Mouse (Mus musculus) CD4-positive helper T cell, adult 2 months (primary cell): ENCODE data around the gene Slc2a3.

Experiments used
- DNase-seq: peaks from one replicate; pipeline ENCODE4 v3.0.0-alpha.2; 2012; ENCODE audit warnings: low read depth, missing footprints, low spot score

Slc2a3 gene

DNA sequence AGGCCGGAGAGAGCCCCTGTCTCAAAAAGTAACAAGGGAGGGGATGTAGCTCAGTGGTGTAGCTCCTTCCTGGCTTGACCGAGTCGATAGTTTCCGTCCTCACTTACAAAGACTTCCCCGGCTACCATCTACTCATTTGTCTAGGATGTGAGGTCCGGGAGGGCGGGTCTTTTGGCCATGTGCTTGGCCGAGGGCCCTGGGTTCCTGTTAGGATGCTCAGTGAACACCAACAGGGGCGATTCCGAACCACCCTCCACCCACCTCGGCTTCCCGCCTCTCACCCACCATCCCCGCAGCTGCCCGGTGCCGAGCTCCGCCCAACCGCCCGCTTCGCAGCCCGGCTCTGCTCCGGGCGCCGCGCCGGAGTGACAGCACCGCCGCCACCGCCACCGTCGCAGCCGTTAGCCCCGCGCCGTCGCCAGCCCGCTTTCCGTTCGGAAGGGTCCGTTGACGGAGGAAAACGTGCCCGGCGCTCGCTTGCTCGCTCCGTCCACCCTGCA, at the start of gene Slc2a3:
TSS of gene Slc2a3 (minus strand) at position 340 of the 500 bp plus-strand sequence.
- DNase-seq = peak; percentile 71

DNA sequence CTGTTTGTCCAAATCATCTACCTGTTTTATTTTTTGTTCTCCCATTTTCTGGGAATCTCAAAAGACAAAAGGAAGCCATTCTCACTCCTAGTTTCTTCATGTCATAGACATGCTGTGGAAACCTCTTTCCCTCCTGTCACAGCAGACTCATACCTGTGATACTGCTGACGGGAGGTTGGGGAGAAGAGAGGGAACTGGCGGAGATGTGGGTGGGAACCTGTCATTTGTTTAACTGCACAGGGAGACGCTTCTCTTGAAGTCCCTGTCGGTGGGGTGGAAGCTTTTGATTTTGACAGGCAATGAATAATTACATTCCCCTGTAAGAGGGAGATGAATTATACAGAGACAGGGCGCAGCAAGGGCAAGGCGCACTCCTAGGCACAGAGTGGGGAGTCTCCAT, 42.3 kb upstream of the Slc2a3 start:
- no peak for DNase-seq

DNA sequence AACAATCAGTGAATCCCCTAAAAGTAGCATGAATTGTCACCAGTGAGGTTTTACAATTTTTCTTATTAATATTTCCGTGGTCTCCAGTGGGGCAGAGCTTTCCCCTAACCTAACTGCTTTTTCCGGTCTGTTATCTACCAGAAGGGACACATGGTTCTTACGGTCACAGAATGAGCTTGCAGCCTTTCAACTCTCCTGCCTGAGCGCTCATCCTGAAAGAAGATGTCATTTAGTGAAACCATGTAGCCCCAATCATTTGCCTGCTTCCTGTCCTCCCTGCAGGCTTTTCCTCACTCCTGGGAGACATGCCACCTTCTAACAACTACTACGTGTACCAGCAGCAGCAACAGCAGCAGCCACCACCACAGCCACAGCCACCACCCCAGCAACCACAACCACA, 36.1 kb upstream of the Slc2a3 start:
- DNase-seq = no peak

DNA sequence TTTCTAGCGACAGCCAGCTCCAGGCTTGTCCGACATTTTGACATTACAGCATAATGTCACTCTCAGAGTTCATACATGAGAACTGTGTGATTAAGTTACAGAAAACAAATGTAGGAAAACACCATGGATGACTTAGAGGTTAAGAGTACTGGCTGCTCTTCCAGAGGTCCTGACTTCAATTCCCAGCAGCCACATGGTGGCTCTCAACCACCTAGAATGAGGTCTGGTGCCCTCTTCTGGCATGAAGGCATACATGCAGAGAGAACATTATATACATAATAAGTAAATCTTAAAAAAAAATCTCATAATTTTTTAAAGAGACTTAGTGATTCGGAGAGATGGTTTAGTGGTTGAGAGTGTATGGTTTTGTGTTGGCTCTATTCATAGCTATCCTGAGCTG, 35.5 kb upstream of the Slc2a3 start:
- no peak for DNase-seq

DNA sequence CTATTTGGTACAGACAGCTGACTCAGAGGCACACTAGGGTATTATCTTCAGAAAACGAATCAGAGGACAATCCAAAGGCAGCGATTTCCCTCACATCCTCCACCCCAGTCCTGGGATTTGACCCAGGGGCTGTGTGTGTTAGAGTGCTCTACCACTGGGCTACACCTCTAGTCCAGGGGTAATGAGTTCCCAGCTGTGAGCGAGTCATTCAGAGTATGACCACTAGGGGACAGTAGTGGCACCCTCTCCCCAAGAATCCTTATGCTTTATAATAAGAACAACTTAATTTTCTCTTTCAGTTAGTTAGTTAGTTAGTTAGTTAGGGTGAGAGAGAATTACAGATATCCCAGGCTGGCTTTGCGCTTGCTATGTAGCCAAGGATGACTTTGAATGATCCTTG, 32.9 kb upstream of the Slc2a3 start:
- DNase-seq = peak; percentile 65

DNA sequence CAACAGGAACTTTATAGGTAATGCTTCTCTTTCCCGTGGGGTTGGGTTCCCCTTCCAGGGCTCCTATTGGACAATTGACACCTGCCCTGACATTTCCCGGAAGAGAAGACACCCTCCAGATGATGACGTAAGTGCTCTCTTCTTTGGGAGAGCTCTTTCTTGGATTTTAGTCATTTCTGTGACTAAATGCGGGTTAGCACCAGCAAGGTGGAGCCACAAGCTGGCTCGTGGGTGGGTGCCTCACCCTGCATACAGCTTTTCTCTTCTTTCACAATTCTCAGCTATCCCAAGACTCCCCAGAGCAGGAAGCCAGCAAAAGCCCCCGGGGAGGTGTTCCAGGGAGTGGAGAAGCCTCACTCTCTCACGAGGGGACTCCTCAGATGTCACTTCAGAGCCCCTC, 31.4 kb upstream of the Slc2a3 start:
- DNase-seq = no peak

DNA sequence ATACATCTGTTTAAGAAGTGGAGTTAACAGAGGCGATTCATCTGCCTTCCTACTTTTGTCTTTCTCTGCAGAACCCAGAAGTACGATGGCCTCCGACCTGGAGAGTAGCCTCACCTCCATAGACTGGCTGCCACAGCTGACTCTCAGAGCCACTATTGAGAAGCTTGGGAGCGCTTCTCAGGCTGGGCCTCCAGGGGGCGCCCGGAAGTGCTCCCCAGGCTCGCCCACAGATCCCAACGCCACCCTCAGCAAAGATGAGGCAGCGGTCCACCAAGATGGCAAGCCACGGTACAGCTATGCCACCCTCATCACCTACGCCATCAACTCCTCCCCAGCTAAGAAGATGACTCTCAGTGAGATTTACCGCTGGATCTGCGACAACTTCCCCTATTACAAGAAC, 26.6 kb upstream of the Slc2a3 start:
- DNase-seq = peak; percentile 56

DNA sequence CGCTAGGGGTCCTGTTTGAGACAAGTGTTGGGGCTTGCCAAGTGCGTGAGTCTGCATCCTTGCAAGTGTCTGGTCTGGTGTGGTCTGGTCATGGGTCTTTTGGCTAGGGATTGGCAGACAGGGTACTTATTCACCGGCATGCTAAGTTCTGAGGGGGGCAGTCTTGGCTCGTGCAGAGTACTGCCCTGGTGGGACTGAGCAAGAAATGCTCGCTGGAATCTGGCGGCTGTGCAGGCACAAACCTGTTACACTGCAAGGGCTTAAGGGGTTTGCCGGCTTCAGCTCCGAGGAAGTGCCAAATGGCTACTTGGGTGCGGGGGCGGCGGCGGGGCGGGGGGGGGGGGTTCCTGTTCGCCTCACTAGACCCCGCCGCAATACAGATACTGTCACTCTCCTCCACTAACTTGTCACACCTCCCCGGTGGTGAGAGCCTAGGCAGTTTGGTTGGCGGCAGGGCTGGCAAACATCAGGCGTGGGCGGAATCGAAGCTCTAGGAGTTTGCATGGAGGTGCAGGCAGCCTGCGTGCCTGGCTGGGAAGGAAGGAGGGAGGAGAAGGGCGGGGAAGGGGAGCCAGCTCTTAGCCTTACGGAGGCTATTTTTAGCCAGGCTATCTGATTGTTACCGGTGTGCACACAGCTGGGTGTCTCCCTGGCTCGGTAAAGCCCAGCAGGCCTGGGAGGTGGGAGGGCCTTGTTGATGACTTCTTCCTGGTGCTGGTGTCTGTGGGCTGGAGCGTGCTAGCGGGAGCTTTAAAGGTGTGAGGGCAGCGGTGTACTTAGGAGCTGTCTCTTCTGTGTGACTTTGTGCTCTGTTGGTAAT, 24.7 kb upstream of the Slc2a3 start:
- peak; percentile 83 for DNase-seq

DNA sequence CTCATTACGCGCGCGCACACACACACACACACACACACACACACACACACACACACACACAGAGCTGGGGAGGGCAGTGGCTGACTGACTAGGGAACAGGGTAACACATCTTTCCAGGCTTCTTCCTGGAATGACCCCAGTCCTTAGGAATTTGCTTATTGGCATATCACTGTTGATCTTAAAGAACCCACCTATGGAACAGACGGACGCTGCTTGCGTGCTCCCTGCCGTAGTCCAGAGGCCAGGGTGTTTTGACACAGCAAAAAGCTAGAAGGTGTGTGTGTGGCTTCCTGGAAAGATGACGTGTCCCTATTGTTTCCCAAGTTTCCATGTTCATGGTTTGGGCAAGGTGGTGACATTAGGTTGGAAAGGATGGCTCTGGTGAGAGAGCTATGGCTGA, 23.7 kb upstream of the Slc2a3 start:
- no peak for DNase-seq

DNA sequence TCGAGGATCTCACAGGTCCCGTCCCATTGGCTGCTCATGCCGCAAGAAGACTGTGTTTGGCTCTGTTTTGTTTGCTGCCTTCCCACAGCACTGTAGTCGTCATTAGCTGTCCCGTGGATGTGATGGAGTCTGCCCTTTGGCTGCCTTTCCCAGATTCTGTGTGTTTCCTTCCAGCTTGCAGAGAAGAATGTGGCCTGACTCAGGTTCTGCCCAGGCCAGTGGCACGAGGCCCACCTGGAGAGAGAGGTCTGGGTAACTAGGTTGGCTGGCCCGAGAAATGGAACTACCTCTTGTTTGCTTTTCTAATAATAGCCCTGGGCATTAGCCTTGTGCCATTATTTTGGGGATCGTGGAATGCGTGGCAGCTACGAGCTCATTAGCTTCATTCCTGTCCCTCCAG, 22.6 kb upstream of the Slc2a3 start:
- no peak for DNase-seq

DNA sequence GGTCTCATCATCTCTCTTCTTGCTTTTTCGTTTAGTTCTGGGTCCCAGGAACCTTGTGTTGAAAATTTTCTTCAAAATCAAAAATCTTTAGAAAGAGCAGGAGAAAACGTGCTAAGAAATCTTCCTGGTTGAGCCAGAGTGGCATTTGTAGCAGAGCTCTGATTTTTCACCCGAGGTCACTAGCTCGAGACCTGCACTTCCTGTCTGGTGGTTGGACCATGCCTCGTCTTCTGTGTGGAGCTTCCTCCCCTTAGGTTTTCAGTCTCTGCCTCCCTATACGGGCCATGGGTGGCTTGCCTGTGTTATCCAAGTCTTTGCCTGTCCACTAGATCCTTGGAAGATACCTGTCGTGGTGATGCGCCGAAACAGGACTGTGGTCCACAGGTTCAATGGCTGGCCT, 20.4 kb upstream of the Slc2a3 start:
- DNase-seq = no peak

DNA sequence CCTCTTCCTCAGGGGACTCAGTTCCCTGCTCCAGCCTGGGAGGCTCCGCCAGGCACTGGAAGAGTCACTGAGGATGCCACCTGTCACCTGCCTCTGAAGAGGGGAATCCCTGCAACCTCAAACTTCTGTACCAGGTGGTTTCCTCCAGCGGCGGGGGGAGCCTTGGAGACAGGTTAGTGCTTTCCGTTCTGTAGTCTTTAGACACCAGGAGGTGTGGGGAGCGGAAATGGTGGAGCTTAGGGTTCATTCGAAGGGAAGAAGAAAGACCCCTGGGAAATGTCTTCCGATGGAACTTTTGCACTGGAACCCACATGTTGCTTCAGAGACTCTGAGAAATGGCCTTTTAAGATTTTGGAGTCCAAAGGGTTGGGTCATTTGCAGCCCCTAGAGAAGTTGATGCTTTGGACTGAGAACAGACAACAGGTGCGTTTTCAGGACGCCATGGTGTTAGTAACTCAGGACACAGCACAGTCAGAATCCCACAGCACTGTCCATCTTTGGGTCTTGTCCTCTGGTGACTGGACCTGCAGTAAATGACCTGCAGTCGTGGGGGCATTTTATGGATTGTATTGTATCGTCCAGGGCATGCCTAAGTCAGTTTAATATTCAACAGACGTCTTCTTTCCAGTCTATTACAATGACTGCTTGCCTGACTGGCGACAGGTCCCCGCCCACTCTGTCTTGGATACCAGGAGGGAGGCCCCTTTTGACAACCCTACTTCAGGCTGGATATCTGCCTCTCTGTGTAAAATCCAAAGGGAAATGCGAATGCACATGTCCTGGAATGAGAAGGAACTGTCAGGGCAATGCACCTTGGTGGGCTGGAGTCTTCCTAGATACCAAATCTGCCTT, 19.6 kb upstream of the Slc2a3 start:
- DNase-seq = peak; percentile 86

DNA sequence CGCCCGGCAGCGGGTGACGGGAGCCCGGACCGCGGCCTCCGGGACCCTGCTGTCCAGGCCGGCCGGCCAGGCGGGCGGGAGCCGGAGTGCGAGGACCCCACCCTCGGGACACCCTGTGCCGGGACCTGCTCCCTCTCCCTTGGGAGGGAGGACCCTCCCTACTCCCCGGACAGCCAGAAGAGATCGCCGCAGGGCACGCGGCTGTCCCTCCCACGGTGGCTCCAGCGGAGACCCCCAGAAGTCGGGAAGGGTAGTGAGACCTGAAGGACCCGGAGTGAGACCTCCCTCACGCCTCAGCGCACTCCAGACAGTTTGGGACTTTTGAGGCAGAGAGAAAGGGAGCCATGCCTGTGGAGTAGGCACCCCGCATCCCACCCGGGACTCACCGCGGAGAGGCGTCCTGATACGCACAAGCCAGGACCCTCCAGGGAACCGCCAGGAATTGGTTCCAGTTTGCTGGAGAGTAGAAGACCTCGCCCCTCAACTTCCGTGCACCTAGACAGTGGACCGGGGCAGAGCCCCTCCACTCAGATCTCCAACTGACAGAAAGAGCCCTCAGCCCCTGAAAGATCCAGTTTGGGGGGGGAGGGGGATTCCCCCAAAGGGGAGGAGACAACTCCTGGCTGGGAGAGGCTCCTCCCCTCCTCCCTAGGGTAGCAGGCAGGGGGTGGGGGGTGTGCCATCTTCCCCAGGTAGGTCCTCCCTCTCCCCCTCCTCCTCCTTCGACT, 18.8 kb upstream of the Slc2a3 start:
- no peak for DNase-seq

DNA sequence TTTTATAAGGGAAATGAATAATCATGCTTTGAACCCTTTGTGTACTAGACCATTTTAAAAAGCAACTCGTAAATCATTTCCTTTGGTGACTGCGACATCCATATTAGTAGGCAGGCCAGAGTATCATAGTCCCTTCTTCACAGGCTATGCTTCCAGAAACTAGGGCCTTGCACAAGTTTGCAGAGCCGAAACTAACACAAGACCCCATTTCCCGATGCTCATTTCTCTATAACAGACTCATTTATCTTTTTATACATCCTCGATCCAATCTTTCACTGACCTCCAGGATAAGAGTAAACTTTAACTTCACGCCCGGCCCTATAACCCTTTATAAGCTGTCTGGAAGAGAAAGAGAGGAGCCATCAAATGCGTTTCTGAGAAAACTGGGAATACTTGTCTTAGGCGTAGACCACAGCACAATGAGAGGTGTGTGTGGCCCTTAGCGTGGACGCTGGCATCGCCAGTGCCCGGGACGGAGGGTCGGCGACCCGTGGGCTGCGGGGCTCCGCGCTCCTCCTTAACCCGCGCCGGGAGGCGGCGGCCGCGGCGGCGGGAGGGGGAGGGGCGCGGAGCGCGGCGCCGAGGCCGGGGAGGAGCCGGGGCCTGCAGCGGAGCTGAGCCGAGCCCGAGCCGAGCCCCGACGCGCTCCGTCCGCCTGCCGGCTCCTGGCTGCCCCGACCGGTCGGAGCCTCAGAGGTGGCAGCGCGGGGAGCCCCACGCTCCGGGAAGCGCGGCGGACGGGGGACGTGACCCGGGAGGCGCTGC, 18.0 kb upstream of the Slc2a3 start, which contains the start of gene Foxj2:
TSS of gene Foxj2 (plus strand) at position 609 of the 765 bp plus-strand sequence.
- DNase-seq = peak; percentile 75

DNA sequence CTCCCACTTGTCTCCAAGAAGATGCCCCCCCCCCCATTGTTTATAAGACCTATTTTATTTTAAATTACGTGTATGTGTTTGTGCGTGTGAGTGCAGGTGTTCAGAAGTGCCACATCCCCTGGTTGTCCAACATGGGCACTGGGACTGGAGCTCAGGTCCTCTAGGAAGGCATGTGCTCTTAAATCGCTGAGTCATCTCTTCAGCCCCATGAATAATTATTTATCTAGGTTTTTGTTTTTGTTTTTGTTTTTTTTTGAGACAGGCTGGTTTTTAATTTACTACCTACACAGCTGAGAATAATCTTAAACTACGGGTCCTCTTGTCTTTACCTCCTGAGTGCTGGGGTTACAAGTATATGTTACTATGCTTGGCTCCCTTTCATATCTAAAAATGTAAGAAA, 12.2 kb upstream of the Slc2a3 start:
- DNase-seq = no peak

DNA sequence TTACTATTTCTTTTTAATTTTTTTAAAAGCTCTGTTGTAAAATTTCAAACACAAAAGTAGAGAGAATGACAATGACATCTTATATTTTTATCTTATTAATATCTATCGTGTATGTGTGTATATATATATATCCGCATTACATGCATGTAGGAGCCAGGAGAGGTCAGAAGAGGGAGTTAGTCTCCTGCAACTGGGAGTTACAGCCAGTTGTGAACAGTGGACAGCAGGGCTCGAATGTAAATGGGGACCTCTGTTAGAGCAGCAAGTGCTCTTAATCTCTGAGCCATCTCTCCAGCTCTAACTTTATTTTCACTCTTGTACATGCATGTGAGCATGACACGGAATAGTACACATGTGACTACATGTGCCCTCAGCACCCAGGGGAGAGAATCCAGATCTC, 11.3 kb upstream of the Slc2a3 start:
- no peak for DNase-seq

DNA sequence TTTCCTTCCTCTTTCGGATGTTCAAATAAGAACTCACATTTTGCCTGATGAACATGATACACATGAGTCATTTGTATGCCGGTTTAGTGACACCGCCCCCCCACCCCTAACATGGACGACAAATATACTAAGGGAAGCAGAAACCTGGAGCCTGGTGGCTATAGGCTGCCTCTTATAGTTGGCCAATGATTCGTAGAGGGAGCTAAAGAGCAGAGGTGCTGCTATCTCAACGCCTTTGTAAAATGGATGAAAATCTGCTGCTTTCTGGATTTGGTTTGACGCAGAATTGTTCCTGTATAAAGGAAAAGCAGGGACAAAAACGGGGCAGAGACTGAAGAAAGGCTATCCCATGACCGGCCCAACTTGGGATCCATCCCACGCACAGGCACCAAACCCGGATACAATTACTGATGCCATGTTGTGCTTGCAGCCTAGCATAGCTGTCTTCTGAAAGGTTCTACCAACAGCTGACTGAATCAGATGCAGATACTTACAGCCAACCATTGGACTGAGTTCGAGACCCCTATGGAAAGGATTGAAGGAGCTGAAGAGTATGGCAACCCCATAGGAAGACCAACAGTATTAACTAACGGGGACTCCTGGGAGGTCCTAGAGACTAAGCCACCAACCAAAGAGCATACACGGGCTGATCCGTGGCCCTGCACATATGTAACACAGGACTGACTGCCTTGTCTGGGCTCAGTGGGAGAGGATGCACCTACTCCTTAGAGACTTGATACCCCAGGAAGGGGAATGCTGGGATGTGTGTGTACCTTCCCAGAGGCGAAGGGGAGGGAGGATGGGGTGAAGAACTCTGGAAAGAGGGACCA, 10.5 kb upstream of the Slc2a3 start:
- DNase-seq = peak; percentile 89

DNA sequence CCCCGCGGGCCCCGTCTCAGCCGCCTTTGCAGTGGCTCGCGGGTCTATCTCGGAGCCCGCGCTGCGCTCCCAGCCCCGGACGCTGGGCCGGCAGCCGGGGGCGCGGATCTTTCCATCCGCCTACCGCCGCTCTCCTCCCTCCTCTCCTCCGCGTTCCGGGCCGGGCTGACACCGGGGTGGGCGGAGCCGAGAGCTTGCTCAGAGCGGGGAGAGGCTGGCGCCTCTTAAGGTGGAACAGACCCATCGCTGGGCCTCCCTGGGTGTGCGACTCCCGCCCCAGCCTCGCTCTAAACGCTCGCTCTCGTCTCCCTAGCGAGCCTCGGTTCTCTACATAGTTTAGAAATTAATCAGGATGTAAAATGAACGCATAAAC, 9.8 kb upstream of the Slc2a3 start:
- peak; percentile 97 for DNase-seq

DNA sequence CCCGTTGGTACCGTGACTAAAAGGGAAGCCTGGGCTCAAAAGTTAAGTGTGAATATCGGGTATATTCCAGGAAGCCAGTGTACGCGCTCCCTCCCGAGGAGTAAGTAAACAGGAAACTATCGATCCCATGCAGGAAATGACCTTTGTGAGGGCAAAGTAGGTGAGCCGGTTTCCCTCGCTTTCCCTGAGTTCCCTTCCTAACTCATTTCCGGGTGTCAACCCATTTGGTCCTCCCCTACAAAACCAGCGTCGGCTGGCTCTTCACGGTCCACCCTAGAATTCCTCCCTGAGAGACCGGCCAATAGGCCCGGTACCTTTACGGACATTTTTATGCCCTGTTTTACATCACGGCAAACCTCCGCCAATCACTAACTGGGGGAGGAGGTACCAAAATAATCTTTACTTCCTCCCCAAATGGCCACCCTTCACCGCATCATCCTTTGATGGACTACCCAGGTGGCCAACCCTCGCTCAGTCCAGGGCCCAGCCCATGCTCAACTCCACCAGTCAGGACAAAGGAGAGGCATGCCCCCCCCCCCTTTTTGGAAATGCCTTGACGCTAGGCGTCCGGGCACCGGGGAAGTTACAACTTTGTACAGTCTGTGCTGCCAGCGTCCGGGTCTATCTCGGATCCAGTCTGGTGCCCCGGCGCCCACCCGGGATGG, 9.3 kb upstream of the Slc2a3 start:
- DNase-seq = peak; percentile 99
